Mouse (Mus musculus) MEL (cell line): Measurements from ENCODE around the gene Zfp644. TPM values are rescaled to one million over a fixed set of nuclear protein-coding genes. Genes with fewer than 3 reads are reported as not detected.

ENCODE experiments used
- DNase-seq: peaks from one replicate; pipeline ENCODE4 v3.0.0; 2011; ENCODE audit warnings: low read depth, low spot score
- H3K27ac ChIP-seq: 2 replicates; pipeline ENCODE4 v1.5.1; 2012; ENCODE audit warnings: low read depth, mild to moderate bottlenecking, control low read depth, low read length, moderate library complexity; ENCODE audit not compliant: control insufficient read depth
- H3K27me3 ChIP-seq, 2 experiments: fragments of 150-350 bp in 1 of 2; sonication (generic) in 1 of 2; 2 replicates each; pipeline ENCODE4 v1.6.1; 2012; ENCODE audit warnings: low read length in 2 of 2, mild to moderate bottlenecking in 2 of 2, improper control_type of control experiment in 1 of 2, moderate library complexity in 1 of 2; ENCODE audit not compliant: insufficient read depth in 2 of 2, control insufficient read depth in 1 of 2
- H3K36me3 ChIP-seq, 2 experiments: 2 replicates each; pipeline ENCODE4 v1.6.1; 2012 to 2014; ENCODE audit warnings: low read length in 2 of 2, improper control_type of control experiment in 1 of 2, inconsistent platforms in 1 of 2, mild to moderate bottlenecking in 1 of 2; ENCODE audit not compliant: insufficient read depth in 2 of 2, control insufficient read depth in 1 of 2
- H3K4me1 ChIP-seq, 2 experiments: fragments of 150-350 bp in 1 of 2; sonication (generic) in 1 of 2; 2 replicates each; pipeline ENCODE4 v1.6.1; 2012; ENCODE audit warnings: low read length in 2 of 2, improper control_type of control experiment in 1 of 2, mild to moderate bottlenecking in 1 of 2; ENCODE audit not compliant: insufficient read depth in 2 of 2, control insufficient read depth in 1 of 2
- H3K4me3 ChIP-seq, 2 experiments: fragments of 150-350 bp in 1 of 2; sonication (generic) in 1 of 2; 2 replicates each; pipeline ENCODE4 v1.5.1; 2012; ENCODE audit warnings: low read depth in 2 of 2, low read length in 2 of 2, mild to moderate bottlenecking in 2 of 2, moderate library complexity in 2 of 2, control low read depth in 1 of 2, improper control_type of control experiment in 1 of 2; ENCODE audit not compliant: control insufficient read depth in 1 of 2, insufficient read depth in 1 of 2
- H3K79me2 ChIP-seq: 2 replicates; pipeline ENCODE4 v1.6.1; 2012; ENCODE audit warnings: mild to moderate bottlenecking, low read length, moderate library complexity; ENCODE audit not compliant: control insufficient read depth, poor library complexity, insufficient read depth
- H3K9ac ChIP-seq: 2 replicates; pipeline ENCODE4 v1.6.1; 2012; ENCODE audit warnings: low read depth, mild to moderate bottlenecking, control low read depth, low read length, moderate library complexity; ENCODE audit not compliant: control insufficient read depth, poor library complexity, severe bottlenecking
- H3K9me3 ChIP-seq: fragments of 150-350 bp; sonication (generic); replicated peaks from 2 replicates; pipeline ENCODE4 v1.6.1; 2012; ENCODE audit warnings: mild to moderate bottlenecking, low read length, improper control_type of control experiment, moderate library complexity; ENCODE audit not compliant: insufficient read depth
- BHLHE40 ChIP-seq: IDR thresholded peaks from 2 replicates; pipeline ENCODE4 v1.6.1; 2012; ENCODE audit warnings: low read depth, mild to moderate bottlenecking, inconsistent platforms, low read length, improper control_type of control experiment, borderline replicate concordance
- CHD2 ChIP-seq: IDR thresholded peaks from 2 replicates; pipeline ENCODE4 v1.6.1; 2011; ENCODE audit warnings: low read length, improper control_type of control experiment
- CTCF ChIP-seq, 3 experiments: IDR thresholded peaks in 2 of 3; conservative IDR thresholded peaks in 1 of 3; 2 replicates each; pipeline ENCODE4 v1.5.1; 2011 to 2012; ENCODE audit warnings: low read length in 3 of 3, low read depth in 2 of 3, mild to moderate bottlenecking in 2 of 3, improper control_type of control experiment in 1 of 3, inconsistent platforms in 1 of 3, mixed read lengths in 1 of 3, moderate library complexity in 1 of 3; ENCODE audit not compliant: control insufficient read depth in 1 of 3, insufficient read depth in 1 of 3, poor library complexity in 1 of 3, severe bottlenecking in 1 of 3
- E2F4 ChIP-seq: IDR thresholded peaks from 2 replicates; pipeline ENCODE4 v1.6.1; 2011; ENCODE audit warnings: low read depth, low read length, improper control_type of control experiment, borderline replicate concordance
- ELF1 ChIP-seq: IDR thresholded peaks from 2 replicates; pipeline ENCODE4 v1.6.1; 2014; ENCODE audit warnings: low read depth, mild to moderate bottlenecking, inconsistent platforms, low read length, improper control_type of control experiment, moderate library complexity
- EP300 ChIP-seq, 2 experiments: IDR thresholded peaks; 2 replicates each; pipeline ENCODE4 v1.6.1; 2011; ENCODE audit warnings: improper control_type of control experiment in 2 of 2, low read length in 2 of 2, low read depth in 1 of 2, mild to moderate bottlenecking in 1 of 2
- ETS1 ChIP-seq: IDR thresholded peaks from 2 replicates; pipeline ENCODE4 v1.6.1; 2012; ENCODE audit warnings: low read depth, mild to moderate bottlenecking, inconsistent platforms, low read length, improper control_type of control experiment, moderate library complexity
- GABPA ChIP-seq: IDR thresholded peaks from 2 replicates; pipeline ENCODE4 v1.6.1; 2012; ENCODE audit warnings: low read depth, mild to moderate bottlenecking, inconsistent platforms, low read length, improper control_type of control experiment, moderate library complexity
- GATA1 ChIP-seq: IDR thresholded peaks from 2 replicates; pipeline ENCODE4 v1.6.1; 2011; ENCODE audit warnings: low read depth, low read length, improper control_type of control experiment
- HCFC1 ChIP-seq: IDR thresholded peaks from 2 replicates; pipeline ENCODE4 v1.6.1; 2012; ENCODE audit warnings: low read depth, mild to moderate bottlenecking, inconsistent platforms, low read length, improper control_type of control experiment, moderate library complexity
- JUND ChIP-seq: IDR thresholded peaks from 2 replicates; pipeline ENCODE4 v1.6.1; 2011; ENCODE audit warnings: low read depth, mild to moderate bottlenecking, improper control_type of control experiment, low read length
- MAX ChIP-seq: IDR thresholded peaks from 2 replicates; pipeline ENCODE4 v1.6.1; 2011; ENCODE audit warnings: low read length, improper control_type of control experiment
- MAZ ChIP-seq: IDR thresholded peaks from 2 replicates; pipeline ENCODE4 v1.6.1; 2012; ENCODE audit warnings: low read depth, mild to moderate bottlenecking, inconsistent platforms, low read length, improper control_type of control experiment
- MEF2A ChIP-seq: IDR thresholded peaks from 2 replicates; pipeline ENCODE4 v1.6.1; 2014; ENCODE audit warnings: low read depth, mild to moderate bottlenecking, inconsistent platforms, low read length, improper control_type of control experiment; ENCODE audit not compliant: poor library complexity, insufficient replicate concordance, severe bottlenecking; ENCODE audit errors: extremely low read depth
- NELFE ChIP-seq: IDR thresholded peaks from 2 replicates; pipeline ENCODE4 v1.6.1; 2011; ENCODE audit warnings: low read depth, low read length, improper control_type of control experiment
- POLR2AphosphoS2 ChIP-seq: IDR thresholded peaks from 2 replicates; pipeline ENCODE4 v1.6.1; 2011; ENCODE audit warnings: low read length, improper control_type of control experiment
- SMC3 ChIP-seq: IDR thresholded peaks from 2 replicates; pipeline ENCODE4 v1.6.1; 2011; ENCODE audit warnings: low read depth, low read length, improper control_type of control experiment
- TAL1 ChIP-seq: IDR thresholded peaks from 2 replicates; pipeline ENCODE4 v1.6.1; 2012; ENCODE audit warnings: mild to moderate bottlenecking, inconsistent platforms, low read length, moderate library complexity, mixed read lengths
- TCF12 ChIP-seq: IDR thresholded peaks from 2 replicates; pipeline ENCODE4 v1.6.1; 2014; ENCODE audit warnings: low read depth, mild to moderate bottlenecking, inconsistent platforms, low read length, improper control_type of control experiment, moderate library complexity
- UBTF ChIP-seq: IDR thresholded peaks from 2 replicates; pipeline ENCODE4 v1.6.1; 2012; ENCODE audit warnings: low read depth, mild to moderate bottlenecking, inconsistent platforms, low read length, improper control_type of control experiment, moderate library complexity, borderline replicate concordance; ENCODE audit not compliant: insufficient read depth
- USF1 ChIP-seq: IDR thresholded peaks from 2 replicates; pipeline ENCODE4 v1.6.1; 2014; ENCODE audit warnings: low read depth, mild to moderate bottlenecking, inconsistent platforms, low read length, improper control_type of control experiment, moderate library complexity
- ZMIZ1 ChIP-seq: IDR thresholded peaks from 2 replicates; pipeline ENCODE4 v1.6.1; 2012; ENCODE audit warnings: low read depth, mild to moderate bottlenecking, inconsistent platforms, low read length, improper control_type of control experiment, moderate library complexity
- ZNF384 ChIP-seq: IDR thresholded peaks from 2 replicates; pipeline ENCODE4 v1.6.1; 2012; ENCODE audit warnings: low read depth, mild to moderate bottlenecking, inconsistent platforms, low read length, improper control_type of control experiment
- polyA plus RNA-seq, 2 experiments: library from polyadenylated mRNA; stranded (reverse) in 1 of 2; unstranded in 1 of 2; fragments of >175 nt in 1 of 2; fragments of >200 nt in 1 of 2; gene quantifications; 2 replicates each; pipeline versions ENCODE4 v1.2.1 to v1.2.4; 2012; ENCODE audit warnings: low replicate concordance in 2 of 2, low read depth in 1 of 2; ENCODE audit not compliant: insufficient read length in 2 of 2, insufficient read depth in 1 of 2, missing spikeins in 1 of 2
- total RNA-seq: library from RNA; depleted of rRNA; stranded (reverse); fragments of 300-350 nt; gene quantifications from 2 replicates; pipeline ENCODE4 v1.2.3, GENCODE M21; 2012

Gene Zfp644
- total and polyA plus RNA-seq, 3 experiments = 23.4 to 72.3 (median 34.4) TPM

DNA sequence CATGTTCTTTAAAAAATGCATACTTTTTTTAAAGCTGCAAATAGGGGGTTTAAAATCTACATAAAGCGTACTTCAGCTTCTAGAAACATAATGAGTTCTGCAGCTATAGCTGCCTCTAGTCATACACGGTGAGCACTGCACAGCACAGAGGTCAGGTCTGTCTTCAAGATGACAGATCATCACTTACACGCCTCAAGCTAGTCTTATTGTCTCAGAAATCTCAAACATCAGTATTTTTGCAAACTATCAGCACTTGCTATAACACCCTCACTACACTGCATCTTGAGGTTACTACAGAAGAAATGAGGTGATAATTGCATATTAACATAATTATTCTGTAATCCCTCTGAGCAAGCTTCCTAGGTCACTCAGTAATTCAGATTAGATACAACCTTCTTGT lies 55.2 kb downstream of the Zfp644 start:
- no peak for DNase-seq
- TF ChIP-seq GABPA (no peak), MAZ (no peak), NELFE (no peak), UBTF (no peak), CHD2 (no peak), ETS1 (no peak), ZMIZ1 (no peak), GATA1 (no peak), BHLHE40 (no peak), JUND (no peak), CTCF (IDR thresholded peaks at IDR 0.05 in 2 of 3, conservative IDR thresholded peaks at IDR 0.05 in 1 of 3; ENCODE audit: control insufficient read depth in 1 of 3, insufficient read depth in 1 of 3, low read depth in 2 of 3, low read length in 3 of 3, poor library complexity in 1 of 3, severe bottlenecking in 1 of 3) (no peak), E2F4 (no peak), USF1 (no peak), EP300 (IDR thresholded peaks at IDR 0.05; ENCODE audit: low read depth in 1 of 2, low read length in 2 of 2) (no peak), HCFC1 (no peak), ZNF384 (no peak)
- no peak overlapping the region for H3K9ac ChIP-seq
- no peaks in the 10 kb centered on the region for H3K9me3 ChIP-seq
- H3K36me3 ChIP-seq = peaks cover 9 to 12% of the 10 kb centered on the region in 2 experiments
- peaks cover 5 to 8% of the 10 kb centered on the region in 2 experiments for H3K4me1 ChIP-seq
- peaks cover 6% of the 10 kb centered on the region for H3K79me2 ChIP-seq
- no peak overlapping the region for H3K4me3 ChIP-seq
- H3K27me3 ChIP-seq = no peaks in the 10 kb centered on the region
- H3K27ac ChIP-seq = no peak overlapping the region

- TF ChIP-seq GATA1 (no peak), ETS1 (no peak), TAL1 (no peak), MAZ (no peak), ELF1 (no peak), USF1 (no peak), CTCF (IDR thresholded peaks at IDR 0.05 in 2 of 3, conservative IDR thresholded peaks at IDR 0.05 in 1 of 3; ENCODE audit: control insufficient read depth in 1 of 3, insufficient read depth in 1 of 3, low read depth in 2 of 3, low read length in 3 of 3, poor library complexity in 1 of 3, severe bottlenecking in 1 of 3) (no peak), MEF2A (no peak), POLR2AphosphoS2 (no peak), SMC3 (no peak), TCF12 (no peak), ZNF384 (no peak), MAX (no peak), BHLHE40 (no peak)
- Histone ChIP-seq H3K36me3 (peaks cover 9 to 15% of the 10 kb centered on the region in 2 experiments), H3K27me3 (no peaks in the 10 kb centered on the region)
Observed at GRCm38 (mm10) chr5:106640235-106640809, 56.8 kb downstream of the Zfp644 start.

More at GRCm38 (mm10) chr5:106640235-106640809, 56.8 kb downstream of the Zfp644 start:
- peaks cover 5 to 8% of the 10 kb centered on the region in 2 experiments for H3K4me1 ChIP-seq
- H3K4me3 ChIP-seq = no peak overlapping the region
- no peak for DNase-seq
- H3K9me3 ChIP-seq = no peaks in the 10 kb centered on the region
- no peak overlapping the region for H3K9ac ChIP-seq
- no peak overlapping the region for H3K27ac ChIP-seq
- peaks cover 6% of the 10 kb centered on the region for H3K79me2 ChIP-seq
